Mouse (Mus musculus) embryonic fibroblast, embryonic 13.5 days (primary cell): ENCODE results near the gene Rab8b.
A peak's percentile ranks its signal among the peaks of the same experiment; 100 is the strongest.

Experiments used
- CTCF ChIP-seq: IDR thresholded peaks from 2 replicates; pipeline ENCODE4 v1.5.1; 2011; ENCODE audit warnings: mild to moderate bottlenecking, control low read depth, low read length, moderate library complexity, borderline replicate concordance; ENCODE audit not compliant: insufficient read depth
- POLR2A ChIP-seq: IDR thresholded peaks from 2 replicates; pipeline ENCODE4 v1.6.1; 2011; ENCODE audit warnings: low read depth, mild to moderate bottlenecking, control low read depth, low read length, moderate library complexity

- TF ChIP-seq POLR2A (peak; percentile 90), CTCF (no peak)
Observed at GRCm38 (mm10) chr9:66919382-66919971, at the start of gene Rab8b.
